Mouse (Mus musculus): ENCODE data around the gene Rpl31. TPM values are rescaled to one million over a fixed set of nuclear protein-coding genes. Genes with fewer than 3 reads are reported as not detected.
A peak's percentile ranks its signal among the peaks of the same experiment; 100 is the strongest.

Rpl31 gene
- total RNA-seq, 4 experiments from 2014 or later, result 589 to 669 (median 644) TPM

- DNase-seq, result no peak
Observed at GRCm38 (mm10) chr1:39407108-39407507, 39.5 kb downstream of the Rpl31 start.

- DNase-seq, result no peak
Observed at GRCm38 (mm10) chr1:39408123-39408522, 40.5 kb downstream of the Rpl31 start.

GRCm38 (mm10) chr1:39408668-39409067 is 41.0 kb downstream of the Rpl31 start:
- DNase-seq, result no peak

DNA sequence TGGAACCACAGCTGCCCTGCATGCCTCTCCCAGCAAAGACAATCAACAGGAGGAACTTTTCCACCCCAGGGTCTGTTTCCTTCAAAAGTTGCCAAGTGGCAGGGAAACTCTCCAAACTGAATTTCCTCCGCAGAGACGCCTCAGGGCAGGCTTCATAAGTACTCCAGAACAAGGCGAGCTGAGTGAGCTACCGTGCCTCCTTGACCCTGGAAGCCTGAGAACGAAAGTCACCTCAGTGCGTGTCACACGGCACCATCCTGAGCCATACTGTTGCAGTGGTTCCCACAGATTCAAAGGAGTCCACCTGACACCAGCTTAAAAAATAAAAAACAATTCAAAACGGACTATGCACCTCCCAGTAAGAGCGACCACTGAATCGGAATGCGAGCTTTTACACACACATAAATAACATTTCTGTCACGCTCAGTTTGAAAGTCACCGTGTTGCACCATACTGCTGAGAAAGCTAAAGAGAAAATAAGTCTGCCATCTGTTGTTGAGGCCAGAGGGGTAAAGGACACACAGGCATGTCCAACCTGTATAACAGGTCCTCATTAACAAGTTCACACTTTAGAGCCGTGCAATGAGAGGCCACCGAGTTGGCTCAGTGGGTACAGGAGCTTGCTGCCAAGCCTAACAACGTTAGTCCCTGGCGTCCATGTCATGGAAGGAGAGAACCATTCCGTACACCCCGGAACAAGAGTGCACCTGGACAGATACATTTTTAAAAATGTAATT is 42.6 kb downstream of the Rpl31 start:
- DNase-seq, result no peak

DNA sequence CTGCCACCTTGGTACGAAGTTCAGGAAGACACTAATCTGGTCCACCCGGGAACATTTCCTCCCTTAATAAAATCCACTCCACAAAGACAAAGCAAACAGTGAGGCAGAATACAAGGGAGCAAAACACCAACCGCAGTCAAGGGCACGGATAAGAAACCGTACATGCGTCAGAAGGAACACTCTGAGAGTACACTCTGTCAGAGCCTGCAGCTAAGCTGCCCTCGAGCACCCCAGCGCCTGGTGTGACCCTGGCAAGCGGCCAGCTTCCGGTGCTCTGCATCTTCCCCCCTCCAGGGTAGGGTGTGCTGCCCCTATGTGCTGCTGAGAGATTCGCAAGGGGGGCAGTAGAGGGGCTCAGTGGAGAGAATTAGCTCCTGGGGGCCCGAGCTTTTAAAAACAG is 50.2 kb downstream of the Rpl31 start:
- peak; percentile 44 for DNase-seq

GRCm38 (mm10) chr1:39418852-39419251 is 51.2 kb downstream of the Rpl31 start:
- no peak for DNase-seq

DNA sequence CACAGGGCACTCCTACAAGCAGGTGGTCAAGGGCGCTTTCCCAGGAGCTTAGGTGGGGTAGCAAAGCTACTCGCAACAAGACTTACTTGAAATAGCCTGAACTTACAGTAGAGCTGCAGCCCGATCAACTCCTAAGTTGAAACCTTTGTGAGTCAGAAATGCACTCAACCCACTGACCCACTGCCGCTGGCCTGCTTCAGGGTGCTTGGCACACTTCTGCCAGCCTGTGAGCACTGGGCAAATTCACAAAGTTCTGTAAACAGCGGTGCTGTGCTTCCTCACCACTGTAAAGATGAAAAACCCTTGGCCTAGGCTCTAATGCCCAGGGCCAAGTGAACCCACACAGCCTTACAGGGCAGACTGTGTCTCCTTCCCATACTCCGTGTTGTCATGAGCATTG is 53.3 kb downstream of the Rpl31 start:
- DNase-seq, result no peak

Other genes with a start within 250 kb of the Rpl31 start
- 1 to 10 TPM in 3 of 4 experiments, under 1 TPM in 1; 0.80 to 1.5 (median 1.3) TPM for gene Npas2, start 174.1 kb upstream of the Rpl31 start, total RNA-seq (2022)
- 10 to 100 TPM in 2 of 4 experiments, 1 to 10 TPM in 2; 6.8 to 15.1 (median 11.5) TPM for gene Tbc1d8, start 110.9 kb downstream of the Rpl31 start, total RNA-seq (2022)
- 10 to 100 TPM; 20.6 to 25.8 (median 22.9) TPM for gene Cnot11, start 167.2 kb downstream of the Rpl31 start, total RNA-seq (2022)
- 10 to 100 TPM; 42.9 to 56.9 (median 49.2) TPM for gene Rnf149, start 209.6 kb downstream of the Rpl31 start, total RNA-seq (2022)

Measured in adrenal gland, adult 8-10 months (tissue).